Comparison of ENCODE assay signal across 8 mouse cellular contexts in the genomic region with DNA sequence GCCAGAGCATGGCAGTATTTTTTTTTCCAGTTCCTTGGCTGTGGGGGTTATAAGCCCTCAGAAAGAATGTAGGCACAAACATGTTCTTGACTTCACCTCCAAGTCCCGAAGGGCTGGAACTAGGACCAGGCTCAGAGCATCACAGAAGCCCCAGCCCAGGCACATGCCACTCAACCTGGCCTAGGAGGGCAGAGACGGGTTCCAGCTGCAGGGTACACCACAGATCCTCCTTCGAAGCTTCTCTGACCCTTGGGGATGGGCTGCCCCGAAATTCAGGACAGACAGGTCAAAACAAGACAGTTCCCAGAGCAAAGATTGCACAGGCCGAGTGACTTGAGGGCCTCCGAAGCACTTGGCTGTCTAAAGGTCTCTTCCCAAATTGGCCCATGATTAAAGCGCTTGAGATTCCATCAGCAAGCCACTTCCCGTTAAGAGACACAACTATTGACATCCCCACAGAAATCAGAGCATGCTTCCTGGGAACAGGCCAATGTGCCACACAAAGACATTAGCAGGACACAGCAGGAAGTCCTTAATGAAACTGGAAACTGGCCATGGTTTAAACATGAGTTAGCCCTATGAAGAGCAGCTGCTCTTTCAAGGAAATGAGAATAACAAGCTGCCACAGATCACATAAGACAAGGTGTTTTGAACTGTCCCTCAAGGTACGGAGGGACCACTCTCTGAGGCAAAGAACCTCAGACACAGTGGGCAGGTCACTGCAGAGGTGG.
DNase-seq lines count a peak whose midpoint lies in the region; ATAC-seq lines count a peak whose summit lies in the region.
"Had no signal": no experiment of that assay in that cellular context is flagged by ENCODE, and none has a peak within 500 bp of the region (broad histone marks: within the 10 kb centered on the region; RNA-seq: fewer than 3 reads in every experiment).

No protein-coding gene starts in this region.

- H3K27ac ChIP-seq in lung, embryonic 15.5 days = peak overlapping the region; percentile 87
- H3K27ac ChIP-seq: liver, embryonic 13.5 days had no signal

- DNase-seq in Muller cell, postnatal 12 days (ENCODE audit: inconsistent ontology term) = peak; percentile 92
- DNase-seq in brain, adult 2 months (ENCODE audit: low read depth, low spot score) = peak; percentile 76
- DNase-seq in heart, postnatal 10 days = peak; percentile 40 to 41
- DNase-seq in left cerebral cortex, postnatal 14 days (ENCODE audit: low spot score in 2 of 2) = no peak
- DNase-seq in c-Kit-positive CD71-positive TER-119-positive erythroid progenitor cells, embryonic 14.5 days (ENCODE audit: low spot score) = no peak
- no peak for DNase-seq in right cerebral cortex, adult 18-20 months
- DNase-seq: liver, embryonic 13.5 days had no signal

- no peak overlapping the region for H3K9ac ChIP-seq in lung, embryonic 15.5 days
- H3K9ac ChIP-seq: liver, embryonic 13.5 days had no signal

- ATAC-seq in lung, embryonic 15.5 days (ENCODE audit: borderline replicate concordance, extremely low read depth, low FRiP score, low TSS enrichment) = peak; percentile 84

- H3K9me3 ChIP-seq in lung, embryonic 15.5 days = no peaks in the 10 kb centered on the region
- H3K9me3 ChIP-seq: liver, embryonic 13.5 days had no signal

- peaks cover 22% of the 10 kb centered on the region for H3K4me1 ChIP-seq in lung, embryonic 15.5 days
- H3K4me1 ChIP-seq: liver, embryonic 13.5 days had no signal

- WGBS in lung, embryonic 15.5 days = 36% methylated on average over 9 of the region's 9 CpGs

- no peak overlapping the region for H3K4me3 ChIP-seq in lung, embryonic 15.5 days
- H3K4me3 ChIP-seq: liver, embryonic 13.5 days had no signal

- H3K36me3 ChIP-seq in lung, embryonic 15.5 days = no peaks in the 10 kb centered on the region
- H3K36me3 ChIP-seq: liver, embryonic 13.5 days had no signal

- no peaks in the 10 kb centered on the region for H3K27me3 ChIP-seq in lung, embryonic 15.5 days
- H3K27me3 ChIP-seq: liver, embryonic 13.5 days had no signal

- intact Hi-C loops in heart, postnatal 10 days (cut with DNase I) = no loop called here
- intact Hi-C loops in left cerebral cortex, postnatal 14 days (cut with DNase I) = no loop called here

- H3K4me2 ChIP-seq in lung, embryonic 15.5 days = no peak overlapping the region
- H3K4me2 ChIP-seq: liver, embryonic 13.5 days had no signal

Comparison
In these comparisons a context has a peak if more than half of its experiments do, and no peak if none do; other contexts are left out.
1. DNase-seq: peak in Muller cell, postnatal 12 days (single experiment), brain, adult 2 months (single experiment) and heart, postnatal 10 days (2 of 2); none in left cerebral cortex, postnatal 14 days (0 of 2), c-Kit-positive CD71-positive TER-119-positive erythroid progenitor cells, embryonic 14.5 days (single experiment) and right cerebral cortex, adult 18-20 months (single experiment).